Mouse (Mus musculus) embryo, embryonic 11.5 days (tissue): ENCODE results near the gene Aph1c.
"Not testable (repeated sequence)": the region's sequence is repeated elsewhere in the genome, so short reads cannot be mapped to it uniquely, and the experiment has no call there.

Experiments
- DNase-seq: peaks from one replicate; pipeline ENCODE4 v3.0.0-alpha.2; 2012; ENCODE audit warnings: low read depth, low spot score

The Aph1c gene

DNA sequence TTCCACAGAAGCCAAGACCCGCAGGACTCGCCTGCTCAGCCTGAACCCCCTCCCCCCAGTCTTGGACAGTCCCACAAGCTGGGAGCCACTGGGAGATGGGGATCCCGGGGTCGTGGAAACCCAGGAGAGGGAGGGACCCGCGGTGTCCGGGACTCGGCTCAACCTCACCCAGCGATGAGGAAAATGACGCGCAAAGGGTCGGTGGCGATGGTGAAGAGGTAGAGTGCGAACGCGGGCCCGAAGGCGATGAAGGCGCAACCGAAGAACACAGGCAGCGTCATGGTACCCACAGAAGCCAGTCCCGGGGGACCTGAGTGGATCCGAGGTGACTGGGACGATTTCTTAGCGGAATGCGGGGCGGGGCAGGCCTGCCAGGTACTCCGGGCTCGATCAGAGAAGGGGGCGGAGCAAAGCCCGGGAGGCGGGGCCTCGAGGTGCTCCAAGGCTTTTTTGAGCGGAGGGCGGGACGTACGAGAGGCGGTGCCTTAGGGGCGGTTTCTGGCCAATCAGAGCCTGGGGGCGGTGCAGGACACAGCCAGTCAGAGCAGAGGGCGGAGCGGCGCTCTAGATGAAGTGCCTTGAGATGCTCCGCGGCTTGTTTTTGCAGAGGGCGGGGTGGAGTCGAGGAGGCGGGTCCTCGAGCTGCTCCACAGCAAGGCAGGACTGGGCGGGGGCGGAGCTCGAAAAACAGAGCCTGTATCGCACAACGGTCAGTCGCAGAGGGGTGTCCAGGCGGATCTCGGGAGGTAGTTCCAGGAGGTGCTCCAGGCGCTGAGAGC lies at the start of gene Aph1c:
Aph1c (minus strand) TSS at position 409 of the 779 bp plus-strand sequence.
- DNase-seq = peak; percentile 97

GRCm38 (mm10) chr9:66883500-66883899 lies 49.0 kb upstream of the Aph1c start:
- no peak for DNase-seq

- no peak for DNase-seq
Measured at GRCm38 (mm10) chr9:66882406-66882821, 47.9 kb upstream of the Aph1c start.

DNA sequence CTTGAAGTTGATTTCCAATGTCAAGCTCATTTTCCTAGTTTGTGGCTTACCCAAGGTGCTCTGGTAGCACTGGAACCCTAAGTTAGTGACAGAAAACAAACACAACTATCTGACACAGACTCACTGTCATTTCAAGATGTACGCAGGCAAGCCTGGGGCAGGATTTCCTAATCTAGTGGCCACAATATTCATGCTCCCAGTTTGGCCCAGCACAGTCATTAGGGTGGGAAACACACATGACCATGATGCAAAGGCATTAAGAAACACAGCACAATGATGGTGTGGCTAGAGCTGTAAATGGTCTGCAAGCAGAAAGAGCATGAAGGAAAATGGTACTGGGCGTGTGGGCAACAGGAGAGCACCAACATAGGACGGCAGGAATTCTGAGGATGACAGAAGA lies 47.3 kb upstream of the Aph1c start:
- DNase-seq = no peak

DNA sequence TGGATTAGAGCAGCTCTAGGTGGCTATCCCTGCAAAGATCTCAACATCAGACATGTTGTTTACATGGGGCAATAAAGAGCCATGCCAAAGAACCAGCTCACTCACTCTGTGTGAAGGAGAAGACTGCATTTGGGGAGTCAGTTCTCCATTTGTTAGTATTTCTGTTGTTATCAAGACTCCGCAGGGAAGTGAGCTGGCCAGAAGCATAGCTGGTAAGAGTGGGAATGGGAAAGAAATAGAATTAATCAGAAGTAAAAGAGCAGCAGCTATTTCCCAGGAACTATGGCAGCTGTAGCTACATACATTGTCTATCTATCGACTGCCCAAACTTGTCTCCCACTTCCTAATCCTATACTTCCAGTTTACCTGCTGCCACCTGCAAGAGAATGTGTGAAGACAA lies 46.2 kb upstream of the Aph1c start:
- DNase-seq = no peak

- no peak for DNase-seq
Measured at GRCm38 (mm10) chr9:66879486-66879885, 45.0 kb upstream of the Aph1c start.

DNA sequence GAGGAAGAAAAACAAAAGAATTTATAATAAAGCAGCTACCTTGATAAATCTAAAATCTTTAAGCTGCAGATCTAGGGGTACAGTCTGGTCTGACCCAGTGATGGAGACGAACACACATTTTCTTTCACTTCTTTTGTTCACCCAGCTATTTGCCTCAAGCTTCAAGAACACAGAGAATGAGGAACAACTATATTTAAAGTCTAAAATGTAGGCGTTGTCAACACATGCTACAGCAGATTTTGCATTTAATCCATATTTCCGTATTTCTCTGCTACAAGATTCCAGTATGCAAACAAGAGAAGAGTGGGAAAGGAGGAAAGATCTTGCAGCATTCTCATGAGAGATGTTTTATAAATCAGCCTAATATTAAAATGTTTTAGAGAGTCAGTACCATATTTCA lies 44.4 kb upstream of the Aph1c start:
- no peak for DNase-seq

- DNase-seq = no peak
Measured at GRCm38 (mm10) chr9:66876577-66876976, 42.1 kb upstream of the Aph1c start.

DNA sequence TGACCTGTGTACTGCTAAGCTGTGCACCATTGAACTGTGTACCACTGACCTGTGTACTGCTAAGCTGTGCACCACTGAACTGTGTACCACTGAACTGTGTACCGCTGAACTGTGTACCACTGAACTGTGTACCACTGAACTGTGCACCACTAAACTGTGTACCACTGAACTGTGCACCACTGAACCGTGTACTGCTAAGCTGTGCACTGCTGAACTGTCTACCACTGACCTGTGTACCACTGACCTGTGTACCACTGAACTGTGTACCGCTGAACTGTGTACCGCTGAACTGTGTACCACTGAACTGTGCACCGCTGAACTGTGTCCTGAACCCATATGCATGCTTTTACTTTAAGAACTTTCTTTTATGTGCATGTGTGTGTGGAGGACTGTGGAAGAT lies 39.8 kb upstream of the Aph1c start:
- no peak for DNase-seq

- DNase-seq = no peak
Measured at GRCm38 (mm10) chr9:66873531-66873930, 39.0 kb upstream of the Aph1c start.

DNA sequence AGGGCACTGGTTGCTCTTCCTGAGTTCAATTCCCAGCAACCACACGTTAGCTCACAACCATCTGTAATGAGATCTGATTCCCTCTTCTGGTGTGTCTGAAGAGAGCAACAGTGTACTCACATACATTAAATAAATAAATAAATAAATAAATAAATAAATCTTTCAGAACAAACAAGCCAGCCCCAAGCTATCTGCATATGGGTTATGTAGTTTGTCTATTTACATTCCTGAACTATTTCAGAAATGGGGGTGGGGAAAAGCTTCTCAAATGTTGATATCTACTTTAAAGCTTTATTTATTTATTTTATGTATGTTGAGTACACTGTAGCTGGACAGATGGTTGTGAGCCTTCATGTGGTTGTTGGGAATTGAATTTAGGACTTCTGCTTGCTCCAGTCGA lies 38.5 kb upstream of the Aph1c start:
- DNase-seq = not testable (repeated sequence)

DNA sequence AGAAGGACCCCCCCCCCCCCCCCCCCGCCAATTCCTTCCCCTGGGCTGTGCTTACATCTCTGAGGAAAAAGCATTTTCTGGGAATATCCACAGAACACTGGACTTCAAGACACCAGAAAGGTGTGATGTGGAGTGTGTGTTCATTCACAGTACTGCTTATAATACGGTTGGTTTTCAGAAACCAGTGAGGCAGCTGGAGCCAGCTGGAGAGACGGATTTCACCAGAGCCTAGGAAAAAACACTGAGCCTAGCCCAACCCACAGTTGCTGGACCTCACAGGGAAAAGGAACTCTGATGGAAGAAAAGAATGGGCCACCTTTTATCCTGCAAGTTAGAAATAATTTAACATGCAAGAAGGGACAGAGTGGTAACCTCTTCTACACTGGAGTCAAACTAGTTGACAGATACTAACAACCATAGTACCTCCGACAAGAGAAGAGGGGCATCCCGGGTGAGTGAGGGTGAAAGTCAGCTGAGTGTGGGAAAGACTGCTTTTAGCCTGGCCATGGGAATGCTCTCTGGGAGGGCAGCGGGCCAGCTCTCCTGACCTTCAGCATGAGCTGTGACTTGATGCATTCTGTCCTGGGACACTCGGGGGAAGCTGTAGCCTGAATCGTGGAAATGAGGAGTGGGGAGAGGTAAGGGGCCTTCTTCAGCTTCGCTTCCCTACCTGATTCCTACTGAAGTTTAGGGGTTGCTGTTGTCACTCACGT lies 37.6 kb upstream of the Aph1c start:
- no peak for DNase-seq

- no peak for DNase-seq
Measured at GRCm38 (mm10) chr9:66864708-66865107, 30.2 kb upstream of the Aph1c start.

DNA sequence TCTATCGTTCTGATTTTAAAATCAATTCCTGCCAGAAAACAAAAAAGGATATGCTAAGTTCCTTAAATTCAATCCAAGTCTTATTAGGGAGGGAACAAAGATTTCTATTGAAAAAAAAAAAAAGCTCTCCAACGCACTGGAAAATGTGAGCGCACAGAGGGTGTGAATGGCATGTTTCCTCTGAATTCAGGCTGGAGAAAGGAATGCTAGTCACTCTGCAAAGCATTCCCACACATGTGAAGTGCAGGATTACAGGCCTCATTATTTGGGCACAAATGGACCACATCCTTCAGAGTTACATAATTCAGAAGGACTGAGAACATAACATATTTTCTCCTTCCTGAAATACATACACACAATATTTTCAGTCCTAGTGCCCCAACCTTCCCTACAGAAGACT lies 28.9 kb upstream of the Aph1c start:
- no peak for DNase-seq

- DNase-seq = no peak
Measured at GRCm38 (mm10) chr9:66862202-66862601, 27.7 kb upstream of the Aph1c start.

- DNase-seq = no peak
Measured at GRCm38 (mm10) chr9:66861104-66861767, 26.7 kb upstream of the Aph1c start.

DNA sequence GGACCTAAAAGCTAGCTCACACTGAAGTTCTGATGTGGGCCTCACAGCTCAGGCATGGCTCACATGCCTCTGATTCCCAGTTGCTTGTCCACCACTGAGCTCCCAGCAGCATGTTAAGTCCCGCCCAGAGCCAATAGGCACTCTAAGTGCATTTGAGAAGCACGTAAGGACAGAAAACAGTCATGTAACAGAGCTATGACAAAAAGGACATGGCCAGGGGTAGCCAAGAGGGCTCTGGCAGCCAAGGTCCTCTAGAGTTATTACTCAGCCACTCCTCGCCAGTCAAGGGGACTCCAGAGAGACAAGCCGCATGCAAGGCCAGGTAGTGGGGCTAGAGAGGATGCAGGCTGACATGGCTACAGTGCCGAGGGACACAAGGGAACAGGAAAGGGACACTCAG lies 25.0 kb upstream of the Aph1c start:
- no peak for DNase-seq

GRCm38 (mm10) chr9:66855865-66856264 lies 21.3 kb upstream of the Aph1c start:
- DNase-seq = peak; percentile 17

DNA sequence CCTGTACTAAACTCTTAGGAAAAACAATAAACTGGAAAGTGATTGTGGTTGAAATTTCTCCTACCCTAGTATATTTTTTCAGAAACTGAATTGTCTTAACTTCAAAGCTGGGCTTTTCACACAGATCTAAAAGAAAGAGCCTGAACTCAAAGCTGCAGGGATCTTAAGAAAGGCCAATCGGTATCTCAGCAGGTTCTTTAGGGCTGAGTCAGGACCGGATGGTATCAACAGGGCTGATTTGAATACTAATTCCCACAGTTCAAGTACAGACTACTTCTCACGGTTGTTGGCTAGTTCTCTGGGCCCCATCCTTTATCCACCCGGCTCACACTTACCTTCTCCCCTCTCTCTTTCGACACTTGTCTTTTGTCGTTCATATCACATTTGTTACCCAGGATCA lies 18.1 kb upstream of the Aph1c start:
- DNase-seq = no peak

GRCm38 (mm10) chr9:66850966-66851365 lies 16.4 kb upstream of the Aph1c start:
- DNase-seq = no peak

DNA sequence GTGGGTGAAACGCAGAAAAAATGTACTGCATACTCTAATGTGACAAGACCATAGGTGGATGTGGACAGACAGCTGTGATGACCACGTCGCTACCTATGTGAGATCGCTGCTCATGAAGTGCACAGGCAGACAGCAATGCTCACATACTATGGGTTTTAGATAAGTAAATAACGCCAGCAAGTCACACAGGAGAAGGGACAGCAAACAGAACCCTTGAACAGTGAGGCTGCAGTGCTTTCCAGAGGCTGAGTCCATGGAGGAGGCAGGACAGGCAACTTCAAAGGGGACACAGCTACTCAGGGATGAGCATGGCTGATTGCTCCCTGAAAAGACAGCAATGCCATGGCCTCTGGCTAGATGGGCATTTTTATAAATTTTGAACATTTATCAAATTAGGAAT lies 12.3 kb upstream of the Aph1c start:
- no peak for DNase-seq

DNA sequence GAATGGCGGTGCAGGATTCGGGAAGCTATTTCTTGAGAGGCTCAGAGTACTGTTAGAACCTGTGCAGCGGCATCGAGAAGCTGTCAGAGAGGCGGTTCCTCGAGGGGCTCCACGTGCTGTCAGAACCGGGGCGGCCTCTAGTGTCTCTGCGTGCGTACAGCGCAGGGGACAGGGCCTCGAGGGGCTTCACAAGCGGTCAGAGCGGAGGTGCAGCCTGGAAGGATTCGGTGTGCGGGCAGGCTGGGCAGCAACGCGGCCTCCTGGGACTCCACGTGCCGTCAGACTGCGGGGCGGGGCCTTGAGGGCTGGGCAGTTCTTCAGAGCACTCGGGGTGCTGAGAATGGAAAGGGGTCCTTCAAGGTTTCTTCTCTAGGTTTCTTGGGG lies 563 bp upstream of the Aph1c start:
- DNase-seq = no peak

- DNase-seq = no peak
Measured at GRCm38 (mm10) chr9:66833851-66834250, 675 bp downstream of the Aph1c start.
